8 mouse cellular contexts compared by ENCODE assay signal in the genomic region with DNA sequence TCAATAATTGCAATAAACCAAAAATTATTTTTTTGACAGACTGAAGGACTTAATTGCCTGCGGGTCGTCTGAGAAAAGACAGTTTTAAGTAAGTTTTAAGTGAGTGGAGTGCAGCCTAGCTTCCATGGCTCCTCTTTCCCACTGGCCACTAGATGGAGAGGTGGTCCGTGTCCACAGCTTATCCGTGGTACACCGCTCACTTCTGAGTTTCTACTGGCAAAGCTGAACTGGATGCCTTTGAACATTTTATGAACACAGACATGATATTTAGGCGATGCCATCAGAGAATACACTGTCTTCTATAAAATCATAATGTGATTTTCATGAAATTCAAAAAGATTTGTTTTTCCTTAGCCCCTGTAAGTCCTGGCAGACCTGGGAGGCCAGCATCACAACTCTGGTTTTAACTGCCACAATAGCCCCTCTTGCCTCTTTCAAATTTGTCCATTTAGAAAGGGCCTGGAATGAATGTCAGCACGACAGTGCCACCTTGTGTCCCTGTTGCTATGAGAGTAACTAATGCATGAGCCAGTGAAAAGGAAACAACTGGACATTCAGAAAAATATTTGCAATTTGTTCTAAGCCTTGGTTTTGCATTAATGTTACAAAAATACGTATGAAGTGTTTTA. TPM values are rescaled to one million over a fixed set of nuclear protein-coding genes. Genes with fewer than 3 reads are reported as not detected.
DNase-seq lines count a peak whose midpoint lies in the region; ATAC-seq and TF ChIP-seq lines count a peak whose summit lies in the region.

No protein-coding gene starts in this region.

- no peak for TF ChIP-seq EP300 in stomach, postnatal 0 days (optimal IDR thresholded peaks at IDR 0.05)

- H3K36me3 ChIP-seq in forebrain, embryonic 13.5 days (ENCODE audit: poor library complexity, severe bottlenecking): no peaks in the 10 kb centered on the region
- no peaks in the 10 kb centered on the region for H3K36me3 ChIP-seq in intestine, embryonic 15.5 days
- no peaks in the 10 kb centered on the region for H3K36me3 ChIP-seq in midbrain, embryonic 12.5 days
- no peaks in the 10 kb centered on the region for H3K36me3 ChIP-seq in stomach, postnatal 0 days (ENCODE audit: control insufficient read depth, insufficient read depth, low read length)

- H3K9me3 ChIP-seq in forebrain, embryonic 13.5 days (replicated peaks): no peaks in the 10 kb centered on the region
- H3K9me3 ChIP-seq in intestine, embryonic 15.5 days: no peaks in the 10 kb centered on the region
- H3K9me3 ChIP-seq in midbrain, embryonic 12.5 days: no peaks in the 10 kb centered on the region
- no peaks in the 10 kb centered on the region for H3K9me3 ChIP-seq in stomach, postnatal 0 days (ENCODE audit: control insufficient read depth, low read length)

- DNase-seq in urinary bladder, postnatal 25 days (ENCODE audit: low spot score): peak; percentile 32
- DNase-seq in urinary bladder, adult 2 months (ENCODE audit: low spot score): no peak
- peak; percentile 89 for DNase-seq in brain, embryonic 14.5 days (ENCODE audit: low read depth)
- peak; percentile 56 to 57 for DNase-seq in left cerebral cortex, postnatal 10 days (ENCODE audit: extremely low spot score in 1 of 2, low spot score in 2 of 2)
- DNase-seq in stomach, postnatal 0 days (ENCODE audit: low spot score): peak; percentile 46

- no peak overlapping the region for H3K9ac ChIP-seq in forebrain, embryonic 13.5 days
- H3K9ac ChIP-seq in intestine, embryonic 15.5 days: no peak overlapping the region
- H3K9ac ChIP-seq in midbrain, embryonic 12.5 days (replicated peaks): no peak overlapping the region
- H3K9ac ChIP-seq in stomach, postnatal 0 days (ENCODE audit: low read length): no peak overlapping the region

- H3K4me3 ChIP-seq in forebrain, embryonic 13.5 days: no peak overlapping the region
- no peak overlapping the region for H3K4me3 ChIP-seq in intestine, embryonic 15.5 days (replicated peaks)
- no peak overlapping the region for H3K4me3 ChIP-seq in midbrain, embryonic 12.5 days
- H3K4me3 ChIP-seq in stomach, postnatal 0 days (ENCODE audit: low read depth, low read length): no peak overlapping the region

- no peak overlapping the region for H3K27ac ChIP-seq in forebrain, embryonic 13.5 days
- H3K27ac ChIP-seq in intestine, embryonic 15.5 days: no peak overlapping the region
- 0 out of 2 replicates have a peak overlapping the region, but pooled peaks have one; percentile 35 for H3K27ac ChIP-seq in midbrain, embryonic 12.5 days (replicated peaks)
- no peak overlapping the region for H3K27ac ChIP-seq in stomach, postnatal 0 days (replicated peaks)

- peaks cover 23% of the 10 kb centered on the region for H3K4me1 ChIP-seq in forebrain, embryonic 13.5 days
- H3K4me1 ChIP-seq in intestine, embryonic 15.5 days (replicated peaks): 0 out of 2 replicates have a peak, but pooled peaks cover 2% of the 10 kb centered on the region
- H3K4me1 ChIP-seq in midbrain, embryonic 12.5 days: peaks cover 8% of the 10 kb centered on the region
- no peaks in the 10 kb centered on the region for H3K4me1 ChIP-seq in stomach, postnatal 0 days (replicated peaks; ENCODE audit: control insufficient read depth, insufficient read depth)

- no peak overlapping the region for H3K4me2 ChIP-seq in forebrain, embryonic 13.5 days
- H3K4me2 ChIP-seq in intestine, embryonic 15.5 days (replicated peaks): no peak overlapping the region
- no peak overlapping the region for H3K4me2 ChIP-seq in midbrain, embryonic 12.5 days (replicated peaks)
- H3K4me2 ChIP-seq in stomach, postnatal 0 days (replicated peaks; ENCODE audit: low read depth): no peak overlapping the region

- H3K27me3 ChIP-seq in forebrain, embryonic 13.5 days: no peaks in the 10 kb centered on the region
- no peaks in the 10 kb centered on the region for H3K27me3 ChIP-seq in intestine, embryonic 15.5 days (replicated peaks)
- no peaks in the 10 kb centered on the region for H3K27me3 ChIP-seq in midbrain, embryonic 12.5 days
- H3K27me3 ChIP-seq in stomach, postnatal 0 days (ENCODE audit: control insufficient read depth, insufficient read depth, low read length): no peaks in the 10 kb centered on the region

- TF ChIP-seq CTCF in brain, embryonic 14.5 days (IDR thresholded peaks at IDR 0.05; ENCODE audit: borderline replicate concordance, extremely low read depth, insufficient read depth, insufficient read length): peak; percentile 70; the same call in 1 of the 2 replicates
- TF ChIP-seq CTCF in stomach, postnatal 0 days (IDR thresholded peaks at IDR 0.05; ENCODE audit: low read depth): peak; percentile 65

- WGBS in forebrain, embryonic 13.5 days: 38% methylated on average over 8 of the region's 8 CpGs
- WGBS in intestine, embryonic 15.5 days: 51% methylated on average over 8 of the region's 8 CpGs
- 48% methylated on average over 8 of the region's 8 CpGs for WGBS in midbrain, embryonic 12.5 days
- WGBS in stomach, postnatal 0 days: 47% methylated on average over 8 of the region's 8 CpGs

- no peak for TF ChIP-seq POLR2A in brain, embryonic 14.5 days (IDR thresholded peaks at IDR 0.05; ENCODE audit: borderline replicate concordance, extremely low read depth, insufficient read depth, insufficient read length, poor library complexity, severe bottlenecking)

- peak; percentile 88 for ATAC-seq in forebrain, embryonic 13.5 days
- peak; percentile 56; the same call in 1 of the 2 replicates for ATAC-seq in intestine, embryonic 15.5 days
- ATAC-seq in midbrain, embryonic 12.5 days (ENCODE audit: low FRiP score, low read depth): peak; percentile 76
- no peak for ATAC-seq in stomach, postnatal 0 days (ENCODE audit: low FRiP score, low TSS enrichment)

- intact Hi-C loops in left cerebral cortex, postnatal 10 days (cut with DNase I): loop anchor here (5.0 kb wide), 2 partner anchors 77 to 727 kb away; no protein-coding TSS in a partner anchor

RNA-seq across cellular contexts. Expression of a gene that starts 38.9 kb away (rescaled TPM):
- polyA plus RNA-seq in urinary bladder, adult 2 months (2012; rRNA removed): 12.5 and 30.9 TPM in 2 replicates
- polyA plus RNA-seq in brain, embryonic 14.5 days (2012; rRNA removed): 13.1 and 18.0 TPM in 2 replicates
- polyA plus RNA-seq in forebrain, embryonic 13.5 days (2015; fragmentation: Nextera tagmentation; extraction: Ambion mirVana): 79.7 and 84.9 TPM in 2 replicates
- 18.8 and 21.1 TPM in 2 replicates for polyA plus RNA-seq in intestine, embryonic 15.5 days (2015; fragmentation: Nextera tagmentation; extraction: Ambion mirVana)
- total RNA-seq in left cerebral cortex, postnatal 10 days (2021): 10 to 100 TPM; 41.7 to 50.4 TPM
- polyA plus RNA-seq in midbrain, embryonic 12.5 days (2016; fragmentation: Nextera tagmentation; extraction: Ambion mirVana): 76.8 and 80.8 TPM in 2 replicates
- polyA plus RNA-seq in stomach, postnatal 0 days (2015; fragmentation: Nextera tagmentation; extraction: Ambion mirVana): 15.7 and 20.2 TPM in 2 replicates
